7 mouse cellular contexts compared by ENCODE assay signal in genomic region chr11:26210582-26211180, GRCm38 (mm10). TPM values are rescaled to one million over a fixed set of nuclear protein-coding genes. Genes with fewer than 3 reads are reported as not detected.
DNase-seq lines count a peak whose midpoint lies in the region; ATAC-seq lines count a peak whose summit lies in the region.

Gene 5730522E02Rik (minus strand): TSS chr11:26210763.

- H3K27ac ChIP-seq in heart, embryonic 12.5 days (ENCODE audit: poor library complexity, severe bottlenecking), result peak within 1 kb of the TSS; percentile 91
- H3K27ac ChIP-seq in limb, embryonic 12.5 days, result peak within 1 kb of the TSS; percentile 98
- H3K27ac ChIP-seq in neural tube, embryonic 14.5 days (ENCODE audit: low read depth, low read length), result peak within 1 kb of the TSS; percentile 95

- DNase-seq in left cerebral cortex, adult 18-20 months (ENCODE audit: low spot score in 2 of 2), result no peak
- DNase-seq in left cerebral cortex, adult 11 months (ENCODE audit: low spot score), result no peak
- DNase-seq in c-Kit-positive CD71-positive TER-119-positive erythroid progenitor cells, embryonic 14.5 days (ENCODE audit: low spot score), result peak; percentile 6
- DNase-seq in spleen, adult 18-20 months, result no peak

- H3K36me3 ChIP-seq in heart, embryonic 12.5 days, result no peaks in the 10 kb centered on the region
- no peaks in the 10 kb centered on the region for H3K36me3 ChIP-seq in limb, embryonic 12.5 days
- H3K36me3 ChIP-seq in neural tube, embryonic 14.5 days (ENCODE audit: control insufficient read depth, insufficient read depth, low read length), result no peaks in the 10 kb centered on the region

- H3K4me1 ChIP-seq in heart, embryonic 12.5 days (replicated peaks), result no peaks in the 10 kb centered on the region
- no peaks in the 10 kb centered on the region for H3K4me1 ChIP-seq in limb, embryonic 12.5 days (replicated peaks)
- peaks cover 5% of the 10 kb centered on the region; the same call in 1 of the 2 replicates for H3K4me1 ChIP-seq in neural tube, embryonic 14.5 days (ENCODE audit: control insufficient read depth, insufficient read depth, low read length)

- peak; percentile 54; the same call in 1 of the 2 replicates for ATAC-seq in heart, embryonic 12.5 days (ENCODE audit: insufficient number of reproducible peaks, low FRiP score)
- ATAC-seq in limb, embryonic 12.5 days (ENCODE audit: insufficient number of reproducible peaks, insufficient read depth, low FRiP score, low TSS enrichment, low read depth), result peak; percentile 75
- ATAC-seq in neural tube, embryonic 14.5 days (ENCODE audit: low read depth), result 0 out of 2 replicates have a peak, but pooled peaks have one; percentile 1

- peak within 1 kb of the TSS; percentile 69 for H3K4me2 ChIP-seq in heart, embryonic 12.5 days
- peak within 1 kb of the TSS; percentile 67 for H3K4me2 ChIP-seq in limb, embryonic 12.5 days
- peak within 1 kb of the TSS; percentile 82 for H3K4me2 ChIP-seq in neural tube, embryonic 14.5 days (ENCODE audit: low read depth, low read length)

- H3K9ac ChIP-seq in heart, embryonic 12.5 days, result peak within 1 kb of the TSS; percentile 83
- H3K9ac ChIP-seq in limb, embryonic 12.5 days (replicated peaks), result peak within 1 kb of the TSS; percentile 90
- peak within 1 kb of the TSS; percentile 93 for H3K9ac ChIP-seq in neural tube, embryonic 14.5 days (replicated peaks; ENCODE audit: low read depth, low read length)

- H3K4me3 ChIP-seq in heart, embryonic 12.5 days, result peak within 1 kb of the TSS; percentile 63
- H3K4me3 ChIP-seq in limb, embryonic 12.5 days (replicated peaks), result peak within 1 kb of the TSS; percentile 65
- H3K4me3 ChIP-seq in neural tube, embryonic 14.5 days (ENCODE audit: low read depth, low read length), result peak within 1 kb of the TSS; percentile 71

- H3K9me3 ChIP-seq in heart, embryonic 12.5 days (replicated peaks), result no peaks in the 10 kb centered on the region
- H3K9me3 ChIP-seq in limb, embryonic 12.5 days, result no peaks in the 10 kb centered on the region
- H3K9me3 ChIP-seq in neural tube, embryonic 14.5 days (ENCODE audit: control insufficient read depth, low read length), result no peaks in the 10 kb centered on the region

- 2% methylated on average over 31 of the region's 31 CpGs for WGBS in heart, embryonic 12.5 days
- WGBS in limb, embryonic 12.5 days, result 3% methylated on average over 31 of the region's 31 CpGs
- 4% methylated on average over 24 of the region's 31 CpGs for WGBS in neural tube, embryonic 14.5 days

- H3K27me3 ChIP-seq in heart, embryonic 12.5 days (replicated peaks), result no peaks in the 10 kb centered on the region
- H3K27me3 ChIP-seq in limb, embryonic 12.5 days, result no peaks in the 10 kb centered on the region
- H3K27me3 ChIP-seq in neural tube, embryonic 14.5 days (ENCODE audit: control insufficient read depth, insufficient read depth, low read length), result no peaks in the 10 kb centered on the region

RNA-seq across cellular contexts. Expression of gene 5730522E02Rik, which starts in this region (rescaled TPM):
- 10 to 100 TPM; 10.6 to 12.3 TPM for total RNA-seq in left cerebral cortex, adult 18-20 months (2021)
- polyA plus RNA-seq in heart, embryonic 12.5 days (2016; fragmentation: Nextera tagmentation; extraction: Ambion mirVana), result 1.1 and 1.4 TPM in 2 replicates
- polyA plus RNA-seq in limb, embryonic 12.5 days (2016; fragmentation: Nextera tagmentation; extraction: Ambion mirVana), result 8.9 and 9.8 TPM in 2 replicates
- polyA plus RNA-seq in neural tube, embryonic 14.5 days (2014; fragmentation: Nextera tagmentation; extraction: Ambion mirVana), result 18.2 and 20.0 TPM in 2 replicates

Comparison
In these comparisons a context has a peak if more than half of its experiments do, and no peak if none do; other contexts are left out.
1. ATAC-seq: peak in every context shown above with its lines; median percentile 75 in limb, embryonic 12.5 days; 54 in heart, embryonic 12.5 days; 1 in neural tube, embryonic 14.5 days.